Mouse (Mus musculus): ENCODE measurements at regions not wholly inside any gene's neighbourhood (a gene's known extent, or its start where the extent isn't known, plus 50 kb on each side); places are given as distances from the start of the nearest gene placed in this dataset.

- TF ChIP-seq POLR2A (IDR thresholded peaks at IDR 0.05; ENCODE audit: borderline replicate concordance, extremely low read depth, low read depth, low read length) = no peak
- no peak for TF ChIP-seq CTCF (IDR thresholded peaks at IDR 0.05; ENCODE audit: insufficient read depth, low read length)
Measured at GRCm38 (mm10) chr11:65349013-65349412, 79.2 kb upstream of the Myocd start.

All from lung, adult 2 months (tissue).